Mouse (Mus musculus): ENCODE data around the gene Hoxa13. TPM values are rescaled to one million over a fixed set of nuclear protein-coding genes. Genes with fewer than 3 reads are reported as not detected.
A peak's percentile ranks its signal among the peaks of the same experiment; 100 is the strongest.

Hoxa13 gene
- total and polyA plus RNA-seq, 3 experiments: not detected

- 9% methylated on average over 3 of the region's 3 CpGs for WGBS
- Histone ChIP-seq H3K36me3 (ENCODE audit: control insufficient read depth, insufficient read depth, low read length) (no peaks in the 10 kb centered on the region), H3K27ac (no peak overlapping the region)
Measured at GRCm38 (mm10) chr6:52246916-52247315, 13.8 kb downstream of the Hoxa13 start.

GRCm38 (mm10) chr6:52246403-52246803 is 14.3 kb downstream of the Hoxa13 start:
- Histone ChIP-seq H3K4me3 (no peak overlapping the region), H3K4me1 (ENCODE audit: control insufficient read depth, insufficient read depth, low read length) (no peaks in the 10 kb centered on the region), H3K36me3 (ENCODE audit: control insufficient read depth, insufficient read depth, low read length) (no peaks in the 10 kb centered on the region), H3K9ac (ENCODE audit: low read depth, low read length) (no peak overlapping the region), H3K27me3 (ENCODE audit: control insufficient read depth, insufficient read depth, low read length) (peaks cover 42% of the 10 kb centered on the region), H3K27ac (no peak overlapping the region), H3K79me2 (replicated peaks; ENCODE audit: control insufficient read depth, insufficient read depth, low read length) (no peaks in the 10 kb centered on the region)
- TF ChIP-seq EP300 (IDR thresholded peaks at IDR 0.05; ENCODE audit: insufficient read depth, low read depth, low read length): no peak
- intact Hi-C loops (cut with DNase I): no loop called here
- peak in 1 of 2 experiments; percentile 46 for DNase-seq
- 5% methylated on average over 26 of the region's 26 CpGs for WGBS

More at GRCm38 (mm10) chr6:52246916-52247315, 13.8 kb downstream of the Hoxa13 start:
- intact Hi-C loops (cut with DNase I): no loop called here
- TF ChIP-seq POLR2A (IDR thresholded peaks at IDR 0.05; ENCODE audit: insufficient read depth, low read depth, low read length) (no peak), EP300 (IDR thresholded peaks at IDR 0.05; ENCODE audit: insufficient read depth, low read depth, low read length) (no peak), CTCF (IDR thresholded peaks at IDR 0.05) (no peak)
- Histone ChIP-seq H3K9ac (ENCODE audit: low read depth, low read length) (no peak overlapping the region), H3K4me1 (ENCODE audit: control insufficient read depth, insufficient read depth, low read length) (no peaks in the 10 kb centered on the region), H3K4me3 (no peak overlapping the region), H3K79me2 (replicated peaks; ENCODE audit: control insufficient read depth, insufficient read depth, low read length) (no peaks in the 10 kb centered on the region), H3K27me3 (ENCODE audit: control insufficient read depth, insufficient read depth, low read length) (peaks cover 44% of the 10 kb centered on the region)
- DNase-seq: peak in 1 of 2 experiments; percentile 15

GRCm38 (mm10) chr6:52245757-52246142 is 14.9 kb downstream of the Hoxa13 start, which contains the start of gene Hoxa11:
Gene Hoxa11 (minus strand): TSS chr6:52245810.
- no peak within 1 kb of the TSS for H3K27ac ChIP-seq
- H3K9ac ChIP-seq (ENCODE audit: low read depth, low read length): no peak within 1 kb of the TSS
- no peak for TF ChIP-seq EP300 (IDR thresholded peaks at IDR 0.05; ENCODE audit: insufficient read depth, low read depth, low read length)
- TF ChIP-seq CTCF (IDR thresholded peaks at IDR 0.05): no peak
- no peak for TF ChIP-seq POLR2A (IDR thresholded peaks at IDR 0.05; ENCODE audit: insufficient read depth, low read depth, low read length)
- WGBS: 3% methylated on average over 20 of the region's 20 CpGs
- no peak for DNase-seq
- intact Hi-C loops (cut with DNase I): no loop called here
- H3K4me3 ChIP-seq: no peak within 1 kb of the TSS
- peaks cover 40% of the 10 kb centered on the region for H3K27me3 ChIP-seq (ENCODE audit: control insufficient read depth, insufficient read depth, low read length)
- no peaks in the 10 kb centered on the region for H3K4me1 ChIP-seq (ENCODE audit: control insufficient read depth, insufficient read depth, low read length)
- H3K36me3 ChIP-seq (ENCODE audit: control insufficient read depth, insufficient read depth, low read length): no peaks in the 10 kb centered on the region
- H3K79me2 ChIP-seq (replicated peaks; ENCODE audit: control insufficient read depth, insufficient read depth, low read length): no peaks in the 10 kb centered on the region

- peak in 1 of 2 experiments; percentile 41 for DNase-seq
- 4% methylated on average over 71 of the region's 71 CpGs for whole genome bisulfite sequencing
- no peak overlapping the region for H3K4me3 ChIP-seq
Measured at GRCm38 (mm10) chr6:52245040-52245756, 15.5 kb downstream of the Hoxa13 start.

GRCm38 (mm10) chr6:52244471-52245039 is 16.1 kb downstream of the Hoxa13 start:
- Histone ChIP-seq H3K27ac (no peak overlapping the region), H3K9ac (ENCODE audit: low read depth, low read length) (no peak overlapping the region), H3K79me2 (replicated peaks; ENCODE audit: control insufficient read depth, insufficient read depth, low read length) (no peaks in the 10 kb centered on the region), H3K4me3 (no peak overlapping the region), H3K4me1 (ENCODE audit: control insufficient read depth, insufficient read depth, low read length) (no peaks in the 10 kb centered on the region; the same call in 1 of the 2 replicates), H3K27me3 (ENCODE audit: control insufficient read depth, insufficient read depth, low read length) (peaks cover 43% of the 10 kb centered on the region), H3K36me3 (ENCODE audit: control insufficient read depth, insufficient read depth, low read length) (no peaks in the 10 kb centered on the region)
- intact Hi-C loops (cut with DNase I): no loop called here
- peak in 1 of 2 experiments; percentile 22 for DNase-seq
- TF ChIP-seq EP300 (IDR thresholded peaks at IDR 0.05; ENCODE audit: insufficient read depth, low read depth, low read length) (no peak), POLR2A (IDR thresholded peaks at IDR 0.05; ENCODE audit: insufficient read depth, low read depth, low read length) (no peak), CTCF (IDR thresholded peaks at IDR 0.05) (no peak)
- WGBS: 6% methylated on average over 23 of the region's 23 CpGs

More at GRCm38 (mm10) chr6:52245040-52245756, 15.5 kb downstream of the Hoxa13 start:
- Histone ChIP-seq H3K4me1 (ENCODE audit: control insufficient read depth, insufficient read depth, low read length) (no peaks in the 10 kb centered on the region), H3K36me3 (ENCODE audit: control insufficient read depth, insufficient read depth, low read length) (no peaks in the 10 kb centered on the region), H3K27me3 (ENCODE audit: control insufficient read depth, insufficient read depth, low read length) (peaks cover 40% of the 10 kb centered on the region), H3K9ac (ENCODE audit: low read depth, low read length) (no peak overlapping the region), H3K27ac (no peak overlapping the region), H3K79me2 (replicated peaks; ENCODE audit: control insufficient read depth, insufficient read depth, low read length) (no peaks in the 10 kb centered on the region)
- intact Hi-C loops (cut with DNase I): no loop called here
- TF ChIP-seq EP300 (IDR thresholded peaks at IDR 0.05; ENCODE audit: insufficient read depth, low read depth, low read length) (no peak), CTCF (IDR thresholded peaks at IDR 0.05) (no peak), POLR2A (IDR thresholded peaks at IDR 0.05; ENCODE audit: insufficient read depth, low read depth, low read length) (no peak)

GRCm38 (mm10) chr6:52243681-52244121 is 17.0 kb downstream of the Hoxa13 start:
- intact Hi-C loops (cut with DNase I): no loop called here
- TF ChIP-seq EP300 (IDR thresholded peaks at IDR 0.05; ENCODE audit: insufficient read depth, low read depth, low read length) (no peak), CTCF (IDR thresholded peaks at IDR 0.05) (no peak), POLR2A (IDR thresholded peaks at IDR 0.05; ENCODE audit: insufficient read depth, low read depth, low read length) (no peak)

More at GRCm38 (mm10) chr6:52243681-52244121, 17.0 kb downstream of the Hoxa13 start:
- no peak overlapping the region for H3K9ac ChIP-seq (ENCODE audit: low read depth, low read length)
- peak in 1 of 2 experiments; percentile 16 for DNase-seq
- H3K27ac ChIP-seq: no peak overlapping the region
- no peak overlapping the region for H3K4me3 ChIP-seq
- no peaks in the 10 kb centered on the region for H3K36me3 ChIP-seq (ENCODE audit: control insufficient read depth, insufficient read depth, low read length)
- H3K4me1 ChIP-seq (ENCODE audit: control insufficient read depth, insufficient read depth, low read length): no peaks in the 10 kb centered on the region; the same call in 1 of the 2 replicates
- WGBS: 10% methylated on average over 12 of the region's 12 CpGs
- peaks cover 41% of the 10 kb centered on the region for H3K27me3 ChIP-seq (ENCODE audit: control insufficient read depth, insufficient read depth, low read length)
- no peaks in the 10 kb centered on the region for H3K79me2 ChIP-seq (replicated peaks; ENCODE audit: control insufficient read depth, insufficient read depth, low read length)
